Mouse (Mus musculus) layer of hippocampus, adult 2 months (tissue): ENCODE measurements around the gene Meis2. TPM values are rescaled to one million over a fixed set of nuclear protein-coding genes. Genes with fewer than 3 reads are reported as not detected.

Experiments used
- DNase-seq, 2 experiments: peaks; one replicate each; pipeline ENCODE4 v3.0.0; 2022; ENCODE audit warnings: low spot score in 2 of 2
- H3K27ac ChIP-seq: fragments of 200-600 bp; 2 replicates; pipeline ENCODE4 v1.8.1; 2022
- H3K4me3 ChIP-seq: fragments of 200-600 bp; 2 replicates; pipeline ENCODE4 v1.8.1; 2022; ENCODE audit warnings: mild to moderate bottlenecking
- CTCF ChIP-seq: fragments of 200-600 bp; conservative IDR thresholded peaks from 2 replicates; pipeline ENCODE4 v1.8.1; 2022; ENCODE audit warnings: antibody characterized with exemption, mild to moderate bottlenecking, moderate library complexity
- total RNA-seq, 2 experiments: library from RNA; stranded (reverse); gene quantifications; 2 replicates each; pipeline ENCODE4 v1.2.3; 2021

Meis2 gene
- total RNA-seq, 2 experiments from 2014 or later: 43.2 to 45.9 TPM

DNA sequence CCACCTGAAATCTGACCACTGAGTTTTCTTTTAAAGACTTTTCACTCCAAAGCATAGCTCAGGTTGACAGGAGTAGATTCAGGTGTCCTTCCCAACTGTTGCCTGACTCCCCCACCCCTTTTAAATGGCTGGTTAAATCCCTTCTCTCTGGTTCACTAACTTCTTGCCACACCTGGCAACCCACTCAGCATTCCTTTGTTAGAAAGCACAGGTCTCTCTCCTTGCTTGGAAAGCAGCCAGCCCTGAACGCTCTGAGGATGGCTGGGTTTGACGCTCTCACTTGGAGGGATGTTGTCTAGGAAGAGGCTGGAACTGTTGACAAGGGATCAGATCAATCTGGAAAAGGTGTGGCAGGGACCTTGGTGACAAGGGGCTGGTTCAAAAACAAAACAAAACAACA lies 192.8 kb downstream of the Meis2 start:
- DNase-seq: no peak
- no peak overlapping the region for H3K27ac ChIP-seq
- no peak for TF ChIP-seq CTCF
- no peak overlapping the region for H3K4me3 ChIP-seq

- no peak for DNase-seq
- Histone ChIP-seq H3K4me3 (no peak overlapping the region), H3K27ac (no peak overlapping the region)
- TF ChIP-seq CTCF: no peak
These were observed 195.7 kb downstream of the Meis2 start for GRCm38 (mm10) chr2:115869966-115870365.

- peak overlapping the region; percentile 31; the same call in 1 of the 2 replicates for H3K4me3 ChIP-seq
- no peak for TF ChIP-seq CTCF
- DNase-seq: no peak
- H3K27ac ChIP-seq: peak overlapping the region; percentile 64
These were observed 204.9 kb downstream of the Meis2 start for GRCm38 (mm10) chr2:115860600-115861347.

DNA sequence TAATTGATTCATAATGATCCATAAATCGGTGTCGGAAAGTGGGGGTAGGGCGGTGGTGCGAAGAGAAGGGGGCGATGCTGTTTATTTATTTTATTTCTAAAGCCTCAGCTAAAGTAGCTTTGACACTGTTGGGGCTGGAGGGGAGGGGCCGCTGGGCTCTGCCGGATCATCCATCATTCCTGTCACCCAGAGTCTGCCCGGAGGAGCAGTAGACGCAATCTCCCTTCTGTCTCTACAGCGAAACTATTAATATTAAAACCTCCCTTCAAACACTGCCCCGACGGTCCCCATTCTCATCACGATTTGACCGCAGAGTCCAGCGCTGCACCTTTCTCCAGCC lies 205.5 kb downstream of the Meis2 start:
- no peak overlapping the region for H3K27ac ChIP-seq
- DNase-seq: no peak
- no peak for TF ChIP-seq CTCF
- peak overlapping the region; percentile 31 for H3K4me3 ChIP-seq

DNA sequence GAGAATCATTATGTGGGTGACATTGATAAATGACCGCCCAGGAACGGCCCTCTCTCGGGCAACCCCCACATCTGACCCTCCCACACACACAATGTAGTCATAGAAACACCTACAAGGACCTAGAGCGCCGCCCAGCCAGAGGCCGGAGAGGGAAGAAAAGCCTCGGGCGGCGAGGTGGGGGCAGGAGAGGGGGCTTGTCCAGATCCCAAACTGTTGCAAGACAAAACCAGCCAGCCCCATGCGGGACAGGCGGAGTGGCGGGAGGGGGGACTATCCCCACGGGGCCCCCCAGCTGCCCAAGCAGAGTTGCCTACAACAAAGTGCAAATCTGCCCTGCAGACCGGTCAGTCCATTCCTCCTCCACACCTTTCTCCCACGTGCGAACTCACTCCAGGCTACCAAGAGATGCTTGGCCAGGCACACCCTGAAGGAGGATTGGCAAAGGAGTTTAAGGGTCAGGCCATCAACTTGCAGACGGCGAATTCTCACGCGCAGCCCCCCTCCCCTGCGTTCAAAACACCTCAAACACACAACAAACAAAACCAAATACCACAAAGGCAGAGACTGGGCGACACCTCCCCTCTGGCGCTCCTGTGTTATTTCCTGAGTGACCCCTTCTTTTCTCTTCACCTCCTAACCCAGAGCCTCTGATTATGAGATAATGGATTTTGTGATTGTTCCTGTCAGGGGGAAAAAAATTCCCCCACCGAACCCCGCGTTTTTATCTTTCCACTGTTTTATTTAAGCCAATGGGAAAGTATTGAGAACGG lies 206.1 kb downstream of the Meis2 start:
- TF ChIP-seq CTCF: no peak
- H3K4me3 ChIP-seq: peak overlapping the region; percentile 31

DNA sequence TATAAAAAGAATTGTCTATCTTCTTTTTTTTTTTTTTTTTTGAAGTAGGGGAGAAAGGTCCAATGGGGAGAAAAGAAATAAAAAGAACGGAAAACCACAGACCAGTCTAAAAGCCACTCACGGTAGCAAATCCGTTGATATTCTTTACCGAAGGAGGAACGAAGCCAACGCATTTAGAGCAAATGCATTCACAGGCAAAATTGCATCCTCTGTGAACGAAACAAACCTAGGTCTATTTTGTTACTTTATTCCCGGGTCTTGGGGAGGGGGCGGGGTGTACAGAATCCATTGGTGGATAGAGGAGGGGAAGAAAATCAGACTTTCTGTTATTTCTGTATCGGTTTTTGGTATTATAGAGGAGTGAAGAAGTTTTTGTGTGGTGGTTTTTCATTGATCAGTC lies 206.7 kb downstream of the Meis2 start:
- H3K4me3 ChIP-seq: no peak overlapping the region
- DNase-seq: no peak
- no peak overlapping the region for H3K27ac ChIP-seq
- TF ChIP-seq CTCF: no peak

More for the DNA sequence above, 206.1 kb downstream of the Meis2 start:
- DNase-seq: no peak
- no peak overlapping the region for H3K27ac ChIP-seq

DNA sequence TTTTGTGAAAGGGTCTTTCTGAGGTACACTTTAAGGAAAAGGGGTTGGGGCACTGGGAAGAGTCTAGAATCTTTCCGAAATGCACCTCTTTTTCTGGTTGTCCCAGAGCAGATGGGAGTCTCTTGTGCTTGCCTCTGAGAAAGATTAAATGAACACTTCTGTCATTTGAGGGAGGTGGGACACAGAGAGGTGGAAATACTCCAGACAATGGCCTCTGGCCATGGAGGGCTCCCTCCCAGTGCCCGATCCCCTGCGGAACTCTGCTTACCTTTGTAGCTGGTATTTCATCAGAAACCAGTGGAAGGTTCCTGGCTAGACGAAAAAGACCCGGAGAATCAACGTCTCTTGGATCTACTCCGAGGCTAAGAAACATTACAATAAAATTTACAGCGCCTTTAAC lies 207.4 kb downstream of the Meis2 start:
- Histone ChIP-seq H3K27ac (no peak overlapping the region), H3K4me3 (no peak overlapping the region)
- DNase-seq: no peak
- TF ChIP-seq CTCF: no peak

GRCm38 (mm10) chr2:115857123-115858080 lies 208.2 kb downstream of the Meis2 start:
- DNase-seq: no peak
- no peak overlapping the region for H3K27ac ChIP-seq
- no peak overlapping the region for H3K4me3 ChIP-seq
- no peak for TF ChIP-seq CTCF

DNA sequence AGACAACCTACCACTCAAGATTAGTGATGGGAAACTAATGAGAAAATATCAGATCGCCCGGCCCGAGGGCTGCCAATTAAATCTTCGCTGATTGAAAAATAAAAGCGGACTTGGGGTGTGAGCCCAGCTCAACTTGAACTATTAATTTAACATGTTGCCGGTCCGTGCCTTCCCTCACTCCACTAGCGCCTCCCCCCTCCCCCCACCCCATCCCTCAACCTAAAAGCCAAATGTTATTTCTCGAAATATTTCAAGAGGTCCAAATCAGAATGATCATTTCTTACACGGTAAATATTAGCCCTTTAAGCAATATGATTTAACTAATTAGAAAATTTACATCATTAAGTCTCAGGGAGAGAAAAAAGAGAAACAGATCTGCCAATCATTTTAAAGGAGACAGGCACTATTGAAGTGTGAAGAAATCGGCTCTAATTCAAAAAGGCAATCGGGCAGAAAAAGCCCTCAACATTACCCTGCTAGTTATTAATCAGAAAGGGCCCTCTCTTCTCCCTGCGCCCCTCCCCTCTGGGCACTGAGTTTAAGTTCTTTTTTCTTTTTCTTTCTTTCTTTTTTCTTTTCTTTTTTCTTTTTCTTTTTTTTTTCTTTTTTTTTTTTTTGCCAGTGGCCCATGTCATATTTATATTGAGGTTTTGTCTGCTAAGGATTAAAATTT lies 209.1 kb downstream of the Meis2 start:
- H3K4me3 ChIP-seq: peak overlapping the region; percentile 52
- DNase-seq: no peak
- H3K27ac ChIP-seq: 0 out of 2 replicates have a peak overlapping the region, but pooled peaks have one; percentile 44
- TF ChIP-seq CTCF: no peak

DNA sequence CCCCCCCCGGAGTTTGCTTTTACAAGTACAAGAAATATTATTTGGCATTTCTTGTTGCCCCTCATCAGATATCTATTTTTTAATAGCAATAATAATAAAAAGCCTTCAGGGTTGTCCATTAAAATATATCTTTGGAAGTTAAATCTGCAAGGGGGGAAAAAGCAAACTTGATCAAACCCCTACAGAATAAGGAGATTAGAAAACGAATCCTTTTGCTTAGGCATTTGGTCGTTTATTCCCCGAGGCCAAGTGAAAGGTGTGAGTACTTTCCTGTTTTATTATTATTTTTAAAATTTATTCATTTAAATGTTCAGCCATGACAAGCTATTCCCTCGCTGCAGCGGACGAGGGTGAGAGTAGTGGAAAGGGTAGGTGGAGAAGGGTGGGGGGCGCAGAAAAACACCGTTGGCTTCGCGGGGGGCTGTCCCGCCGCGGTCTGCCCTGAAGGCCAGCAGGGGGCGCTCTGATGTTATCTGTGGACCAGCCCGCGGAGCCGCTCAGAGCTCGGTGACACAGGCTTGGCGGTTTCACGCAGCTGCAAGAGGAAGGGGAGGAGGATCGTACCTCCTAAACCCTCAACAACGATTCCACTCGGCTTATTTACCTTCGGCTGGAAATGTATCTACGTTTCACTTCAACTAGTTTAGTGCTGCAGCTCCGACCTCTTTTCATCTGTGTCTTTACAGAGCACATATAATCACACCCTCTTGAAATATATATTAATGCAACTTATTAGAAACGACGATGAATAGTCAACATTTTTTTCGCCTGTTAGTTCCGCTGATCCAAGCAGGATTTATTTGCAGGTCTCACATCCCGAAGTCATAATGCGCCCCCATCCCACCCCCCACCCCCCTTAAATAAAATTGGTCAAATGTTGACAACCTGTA lies 209.9 kb downstream of the Meis2 start:
- peak; percentile 97 for TF ChIP-seq CTCF
- Histone ChIP-seq H3K27ac (peak overlapping the region; percentile 44; the same call in 1 of the 2 replicates), H3K4me3 (peak overlapping the region; percentile 52)
- peak; percentile 72 to 78 for DNase-seq

- no peak for TF ChIP-seq CTCF
- Histone ChIP-seq H3K27ac (peak overlapping the region; percentile 56; the same call in 1 of the 2 replicates), H3K4me3 (peak overlapping the region; percentile 24; the same call in 1 of the 2 replicates)
- no peak for DNase-seq
These were observed 210.8 kb downstream of the Meis2 start for GRCm38 (mm10) chr2:115854828-115855311.
